Mouse (Mus musculus): ENCODE results near the gene Lgals7. TPM values are rescaled to one million over a fixed set of nuclear protein-coding genes. Genes with fewer than 3 reads are reported as not detected.

Lgals7 gene
- total RNA-seq, 4 experiments from 2014 or later: 1.3 TPM; not detected in 3

Other genes starting within 250 kb of the Lgals7 start
- gene Acp7, start 232.5 kb upstream of the Lgals7 start, total RNA-seq (2022): not detected
- under 1 TPM in 3 of 4 experiments, not detected in 1; 0.11 to 0.72 (median 0.16) TPM for gene Fbxo27, start 171.0 kb upstream of the Lgals7 start, total RNA-seq (2022)
- 1 to 10 TPM in 3 of 4 experiments, under 1 TPM in 1; 0.55 to 1.2 (median 1.1) TPM for gene Fbxo17, start 147.0 kb upstream of the Lgals7 start, total RNA-seq (2022)
- 10 to 100 TPM; 64.0 to 72.6 (median 67.4) TPM for gene Mrps12, start 122.0 kb upstream of the Lgals7 start, total RNA-seq (2022)
- gene Sars2, start 121.9 kb upstream of the Lgals7 start, total RNA-seq (2022): 10 to 100 TPM; 13.1 to 15.0 (median 13.7) TPM
- gene Ccer2, start 107.7 kb upstream of the Lgals7 start, total RNA-seq (2022): not detected
- 10 to 100 TPM; 84.0 to 92.6 (median 90.8) TPM for gene Sirt2, start 97.1 kb upstream of the Lgals7 start, total RNA-seq (2022)
- gene Nfkbib, start 96.3 kb upstream of the Lgals7 start, total RNA-seq (2022): 10 to 100 TPM; 22.8 to 29.1 (median 28.1) TPM
- 1 to 10 TPM; 1.4 to 3.0 (median 1.6) TPM for gene Rinl, start 74.9 kb upstream of the Lgals7 start, total RNA-seq (2022)
- 100 to 1,000 TPM; 185 to 230 (median 214) TPM for gene Hnrnpl, start 55.3 kb upstream of the Lgals7 start, total RNA-seq (2022)
- gene Ech1, start 38.6 kb upstream of the Lgals7 start, total RNA-seq (2022): 1,000 to 10,000 TPM; 2,066 to 2,754 (median 2,219) TPM
- gene Lgals4, start 30.0 kb upstream of the Lgals7 start, total RNA-seq (2022): 10 to 100 TPM; 17.3 to 32.1 (median 24.6) TPM
- gene Capn12, start 17.6 kb downstream of the Lgals7 start, total RNA-seq (2022): under 1 TPM; 0.12 to 0.32 (median 0.23) TPM
- 10 to 100 TPM; 57.8 to 82.0 (median 75.8) TPM for gene Actn4, start 98.5 kb downstream of the Lgals7 start, total RNA-seq (2022)
- gene Eif3k, start 118.0 kb downstream of the Lgals7 start, total RNA-seq (2022): 100 to 1,000 TPM; 152 to 167 (median 158) TPM
- gene Map4k1, start 118.2 kb downstream of the Lgals7 start, total RNA-seq (2022): 1 to 10 TPM in 1 of 4 experiments, under 1 TPM in 3; 0.50 to 1.1 (median 0.74) TPM

Measured in heart, adult 8-10 months (tissue).